Mouse (Mus musculus) lung, postnatal 10 days (tissue): ENCODE measurements around the gene Clmp.

Experiments used
- DNase-seq: peaks from one replicate; pipeline ENCODE4 v3.0.0; 2021

The Clmp gene

DNA sequence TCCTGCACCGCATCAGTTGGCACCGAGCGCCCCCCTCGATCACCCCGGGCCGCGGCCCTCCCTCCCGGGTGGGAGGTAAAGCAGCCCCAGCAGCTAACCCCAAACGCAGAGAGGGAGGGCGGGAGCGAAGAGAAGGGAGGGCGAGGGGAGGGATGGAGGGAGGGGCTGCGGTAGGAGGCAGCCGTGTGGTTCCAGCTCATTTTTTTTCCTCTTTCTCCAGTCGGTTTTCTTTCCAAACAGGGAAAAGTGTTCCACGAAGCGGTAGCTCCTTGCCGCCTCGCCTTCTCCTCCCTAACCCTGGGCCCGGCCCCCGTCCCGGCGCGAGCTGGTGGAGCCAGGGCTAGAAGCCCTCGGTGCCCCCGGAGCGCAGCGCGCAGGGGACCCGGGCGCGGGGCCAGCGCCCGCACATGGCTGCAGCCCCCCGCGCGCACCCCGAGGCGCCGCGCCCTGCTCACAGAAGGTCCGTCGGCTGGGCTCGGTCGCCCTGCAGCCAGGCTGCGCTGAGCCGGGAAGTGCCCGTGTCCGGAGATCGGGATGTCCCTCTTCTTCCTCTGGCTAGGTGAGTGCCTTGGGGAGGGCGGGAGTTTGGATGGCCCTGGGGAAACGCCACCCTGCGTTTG lies at the start of gene Clmp:
Clmp (plus strand) TSS at position 162 of the 620 bp plus-strand sequence.
- DNase-seq = peak; percentile 35

DNA sequence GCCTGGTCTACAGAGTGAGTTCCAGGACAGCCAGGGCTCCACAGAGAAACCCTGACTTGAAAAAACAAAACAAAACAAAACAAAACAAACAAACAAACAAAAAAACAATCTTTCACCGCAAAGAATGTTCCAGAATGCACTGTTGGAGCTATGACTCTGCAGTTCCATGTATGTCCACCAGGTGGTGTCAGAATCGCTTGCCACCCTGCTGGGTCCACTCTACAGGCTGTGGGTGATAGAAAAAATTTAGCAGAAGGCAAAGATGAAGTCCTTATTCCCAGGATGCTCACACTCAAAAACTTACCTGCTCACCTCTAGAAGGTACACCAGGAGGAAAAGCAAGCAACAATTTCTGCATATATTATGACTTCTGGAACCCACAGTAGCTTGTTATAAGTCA lies 49.7 kb upstream of the Clmp start:
- peak; percentile 75 for DNase-seq

DNA sequence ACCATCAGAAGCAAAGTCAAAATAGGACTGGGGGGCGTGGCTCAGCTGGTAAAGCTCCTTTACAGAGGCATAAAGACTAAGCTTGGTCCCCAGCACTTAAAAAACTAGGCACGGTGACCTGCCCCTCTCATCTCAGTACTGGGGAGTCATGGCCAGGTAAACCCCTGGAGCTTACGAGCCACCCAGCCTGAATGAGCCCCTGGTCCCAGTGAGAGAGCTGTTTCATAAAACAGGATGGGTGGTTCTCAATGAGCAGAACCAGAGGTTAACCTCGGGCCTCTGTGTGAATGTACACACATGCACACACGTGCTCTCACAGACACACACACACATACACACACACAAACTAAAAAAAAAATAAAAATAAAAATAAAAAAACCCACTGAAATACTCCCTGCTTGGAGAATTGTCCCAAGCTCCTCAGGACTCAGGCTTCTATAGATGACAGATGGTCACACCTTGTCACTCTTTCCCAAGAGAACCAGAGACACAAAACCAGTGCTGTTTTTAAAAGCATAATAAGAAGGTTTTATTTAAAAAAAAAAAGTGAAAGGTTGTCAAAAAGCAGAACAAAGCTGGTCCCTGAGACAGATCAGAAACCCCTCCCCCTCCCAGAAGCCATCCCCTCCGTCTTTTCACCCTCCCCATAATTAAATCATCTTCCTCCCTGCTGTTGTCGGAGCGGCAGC lies 47.9 kb upstream of the Clmp start:
- no peak for DNase-seq

DNA sequence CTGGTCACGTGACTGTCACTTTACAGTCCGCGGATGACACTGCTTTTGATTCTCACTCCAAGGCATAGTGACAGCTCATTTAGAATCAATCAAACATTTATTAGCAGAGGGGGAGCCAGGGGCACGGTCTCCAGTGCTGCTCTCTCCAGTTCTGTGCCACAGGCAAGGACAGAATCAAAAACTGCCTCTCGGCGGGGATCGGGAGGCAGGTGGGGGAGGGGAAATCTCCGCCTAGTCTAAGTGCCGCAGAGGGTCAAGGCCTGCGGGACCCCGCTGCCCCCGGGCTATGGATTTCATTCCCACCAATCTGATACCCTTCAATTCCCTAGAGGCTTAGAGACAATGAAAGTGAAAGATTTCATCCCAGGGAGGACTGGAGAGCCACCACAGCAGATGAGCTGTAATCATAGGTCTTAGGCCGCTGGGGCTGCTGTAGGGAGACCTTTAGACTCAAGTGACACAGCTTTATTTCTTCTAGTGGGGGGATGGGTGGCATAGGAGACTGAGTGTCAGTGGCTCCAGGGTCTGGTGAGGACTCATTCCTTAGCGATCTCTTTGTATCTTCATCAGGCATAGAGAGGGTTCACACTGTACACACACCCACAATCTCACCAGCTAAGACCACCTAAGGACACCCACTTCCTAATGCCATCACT lies 47.2 kb upstream of the Clmp start:
- peak; percentile 40 for DNase-seq

DNA sequence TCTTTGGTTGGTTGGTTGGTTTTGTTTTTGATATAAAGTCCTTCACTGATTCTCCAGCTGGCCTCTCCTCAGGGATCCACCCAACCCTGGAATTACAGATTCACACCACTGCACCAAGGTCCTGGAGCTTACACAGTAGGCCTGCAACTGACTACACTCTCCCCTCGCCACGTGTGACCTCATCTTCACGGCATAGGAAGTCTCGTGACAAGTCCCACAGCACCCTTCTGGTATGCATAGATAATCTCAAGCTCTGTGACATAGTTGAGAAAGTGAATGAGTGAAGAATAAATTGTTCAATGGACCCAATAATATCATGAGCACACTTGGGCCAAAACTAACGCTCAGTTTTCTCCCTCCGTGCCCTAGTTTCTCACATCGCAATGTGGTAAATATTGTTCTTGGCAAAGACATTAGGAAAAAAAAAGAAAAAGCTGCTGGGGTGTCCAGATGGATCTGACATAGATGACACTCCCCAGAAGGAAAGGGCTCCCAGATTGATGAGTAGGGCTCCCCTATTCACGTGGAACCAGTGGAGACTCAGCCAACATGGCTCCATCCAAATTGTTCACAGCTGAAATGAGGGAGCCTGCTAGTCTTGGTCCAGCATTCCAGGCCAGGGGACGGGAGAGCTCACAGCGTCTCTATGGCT lies 46.1 kb upstream of the Clmp start:
- DNase-seq = no peak

DNA sequence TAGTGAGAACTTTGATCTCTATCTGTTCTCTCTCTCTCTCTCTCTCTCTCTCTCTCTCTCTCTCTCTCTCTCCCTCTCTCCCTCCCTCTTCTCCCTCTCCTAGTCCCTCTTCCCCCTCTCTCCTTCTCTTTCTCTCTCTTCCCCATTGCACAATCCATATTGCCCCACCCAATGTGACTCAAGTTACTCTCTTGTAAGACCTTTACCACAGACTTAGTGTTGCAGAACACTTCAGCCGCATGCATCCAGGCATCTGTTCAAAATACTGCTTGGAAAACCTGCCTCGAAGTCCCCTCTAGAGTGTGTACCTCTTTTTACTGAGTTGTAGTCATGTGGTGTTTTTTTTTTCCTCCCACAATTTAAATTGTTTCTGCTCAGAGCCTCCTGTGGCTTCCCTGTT lies 44.4 kb upstream of the Clmp start:
- no peak for DNase-seq

DNA sequence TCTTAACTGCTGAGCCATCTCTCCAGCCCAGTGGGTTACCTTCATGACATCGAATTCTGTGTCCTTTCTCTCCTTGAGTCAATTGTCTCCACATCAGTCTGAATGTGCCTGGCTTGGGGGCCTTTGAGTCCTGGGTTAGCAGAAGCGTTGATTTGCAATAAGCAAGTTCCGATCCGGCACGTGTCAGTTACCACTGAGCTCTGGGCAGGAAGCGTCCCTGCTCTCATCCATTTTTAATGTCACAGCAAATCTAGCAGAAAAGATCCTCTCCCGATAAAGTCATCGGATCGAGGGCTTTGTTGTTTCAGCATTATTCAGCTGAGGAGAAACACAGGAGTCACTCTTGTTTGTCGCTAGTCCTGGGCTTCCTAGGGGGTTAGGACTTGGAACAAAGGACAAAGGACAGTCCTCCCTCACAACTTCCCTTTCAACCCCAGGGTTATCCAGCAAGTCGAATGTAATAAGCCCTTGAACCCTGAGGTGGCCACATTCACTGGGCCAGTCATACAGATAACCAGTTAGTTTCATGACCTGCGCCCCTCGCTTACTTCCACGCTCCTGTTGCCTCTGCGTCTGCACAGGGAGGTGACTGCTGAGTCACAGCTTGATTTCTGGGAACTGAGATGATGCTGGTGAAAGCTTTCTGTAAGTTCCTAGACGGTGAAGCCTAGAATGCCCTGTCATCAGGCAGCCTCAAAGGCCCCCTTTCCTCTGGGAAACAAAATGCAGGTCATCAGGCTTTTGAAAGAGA lies 43.1 kb upstream of the Clmp start:
- no peak for DNase-seq

DNA sequence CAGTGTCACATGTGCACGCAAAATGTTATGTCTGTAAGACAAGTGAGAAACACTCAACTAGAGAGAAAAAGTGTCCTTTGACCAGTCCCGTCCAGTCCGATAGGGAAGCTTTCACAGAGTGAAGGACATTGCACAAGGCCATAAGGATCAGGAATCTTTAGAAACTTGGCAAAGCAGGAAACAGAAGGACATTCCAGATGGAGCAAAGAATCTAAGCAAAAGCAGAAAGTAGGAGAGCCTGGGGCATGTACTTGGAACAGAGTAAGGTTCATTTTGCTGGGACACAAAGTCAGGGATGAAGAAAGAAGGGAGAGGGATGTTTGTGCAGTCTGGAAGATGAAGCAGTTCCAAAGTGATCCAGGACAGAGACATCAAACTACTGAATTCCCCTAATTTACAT lies 36.3 kb upstream of the Clmp start:
- DNase-seq = no peak

DNA sequence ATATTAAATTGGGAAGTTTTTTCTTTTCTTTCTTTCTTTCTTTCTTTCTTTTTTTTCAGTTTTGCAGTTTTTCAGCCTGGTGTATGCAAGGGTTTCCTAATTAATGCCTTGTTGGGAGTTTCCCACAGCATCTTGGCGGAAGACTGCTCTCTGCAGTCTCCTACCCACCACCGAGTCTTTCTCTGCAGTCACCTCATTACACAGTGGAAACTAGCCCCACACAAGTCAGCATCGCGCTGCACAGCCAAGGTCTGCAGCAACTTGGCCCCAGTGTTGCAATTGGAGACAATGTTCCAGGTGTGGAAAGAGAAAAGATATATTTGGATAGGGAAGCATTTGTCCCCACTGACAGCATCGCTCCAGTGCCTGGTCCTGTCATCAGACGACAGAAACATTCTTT lies 35.8 kb upstream of the Clmp start:
- peak; percentile 58 for DNase-seq

DNA sequence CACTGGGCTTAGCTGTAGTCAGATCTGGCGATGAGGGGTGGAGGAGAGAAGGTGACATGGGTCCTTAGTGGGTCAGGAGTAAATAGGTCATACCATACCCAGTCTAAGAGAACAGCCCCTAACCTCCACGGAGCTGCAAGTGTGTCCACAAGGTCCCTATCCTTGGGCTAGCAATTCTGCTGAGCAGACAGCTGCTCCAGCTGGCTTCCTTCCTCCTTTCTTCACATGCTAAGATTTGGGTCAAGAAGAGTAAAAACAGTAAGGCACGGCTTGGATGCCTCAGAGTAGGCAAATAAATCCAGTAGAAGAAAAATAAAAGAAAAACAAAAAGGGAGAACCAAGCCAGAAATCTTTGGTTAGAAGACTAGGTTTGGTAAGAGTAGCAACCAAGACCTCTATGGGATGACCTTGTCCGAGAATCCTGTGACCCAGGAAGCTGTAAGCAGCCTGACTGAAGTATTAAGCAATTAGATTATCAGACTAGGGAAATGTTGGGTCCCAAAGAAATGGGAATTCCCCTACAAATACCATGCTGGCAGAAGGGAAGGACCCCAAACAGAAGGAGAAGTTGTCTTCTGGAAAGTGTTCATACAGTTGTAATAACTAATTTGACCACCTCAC lies 34.4 kb upstream of the Clmp start:
- DNase-seq = no peak

DNA sequence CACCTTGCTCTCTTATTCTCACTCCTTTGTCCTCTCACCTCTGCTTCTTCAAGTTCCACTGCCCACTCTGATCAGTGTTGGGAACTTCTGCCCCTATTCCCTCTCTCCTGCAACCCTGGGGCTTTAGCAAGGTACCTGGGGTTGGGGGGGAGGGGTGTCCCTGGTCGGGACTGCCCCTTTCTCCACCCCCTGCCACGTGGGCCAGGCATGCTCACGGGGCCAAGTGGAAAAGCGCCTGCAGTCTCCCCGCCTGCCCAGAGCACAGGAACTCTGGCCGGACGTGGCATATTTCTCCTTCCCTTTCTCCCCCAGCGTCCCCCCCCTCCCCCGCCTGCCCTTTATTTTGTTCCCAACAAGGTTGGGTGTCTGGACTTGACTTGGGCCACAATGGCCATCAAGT lies 33.0 kb upstream of the Clmp start:
- DNase-seq = no peak

DNA sequence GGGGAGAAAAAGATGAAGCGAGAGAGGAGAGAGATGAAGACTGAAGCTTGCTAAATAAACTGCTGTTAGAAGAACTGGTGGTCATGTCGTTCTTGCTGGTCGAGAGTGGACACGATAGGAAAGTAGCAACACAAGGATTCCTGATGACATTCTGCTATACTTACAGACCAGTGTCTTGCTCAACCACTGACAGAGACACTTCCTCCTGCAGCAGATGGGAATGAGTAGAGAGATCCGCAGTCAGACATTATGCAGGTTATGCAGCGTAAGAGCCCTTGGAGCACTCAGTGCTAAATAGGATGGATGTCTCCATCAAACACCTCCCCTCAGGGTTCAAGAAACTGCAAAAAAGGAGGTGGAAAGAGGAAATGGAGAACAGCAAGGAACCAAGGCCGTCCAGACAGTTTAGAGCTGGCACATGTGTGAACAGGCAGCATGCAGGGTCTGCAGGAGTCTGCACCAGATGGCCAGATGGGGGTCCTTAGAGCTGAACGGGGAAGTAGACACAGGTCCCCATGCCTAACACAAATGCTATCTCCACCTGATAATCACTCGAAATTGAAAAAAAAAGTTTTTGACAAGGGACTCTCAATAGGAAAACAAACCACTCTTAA lies 19.5 kb upstream of the Clmp start:
- DNase-seq = no peak

DNA sequence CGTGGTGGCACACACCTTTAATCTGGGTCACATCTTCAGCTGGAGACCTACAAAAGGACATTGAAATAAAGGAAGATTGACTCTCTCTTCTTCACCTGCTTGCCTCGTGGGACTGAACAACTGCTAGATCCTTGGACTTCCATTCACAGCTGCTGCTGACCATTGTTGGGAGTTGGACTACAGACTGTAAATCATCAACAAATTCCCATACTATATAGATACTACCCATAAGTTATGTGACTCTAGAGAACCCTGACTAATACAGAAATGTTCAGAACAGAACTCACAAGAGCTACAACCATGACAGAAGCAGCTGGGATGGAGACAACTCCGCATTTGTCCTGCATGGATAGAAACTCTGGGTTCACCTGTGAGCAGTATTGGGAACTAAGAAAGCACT lies 15.4 kb upstream of the Clmp start, which contains the start of gene Gm21915:
Gm21915 (plus strand) TSS at position 301 of the 400 bp plus-strand sequence.
- DNase-seq = no peak

DNA sequence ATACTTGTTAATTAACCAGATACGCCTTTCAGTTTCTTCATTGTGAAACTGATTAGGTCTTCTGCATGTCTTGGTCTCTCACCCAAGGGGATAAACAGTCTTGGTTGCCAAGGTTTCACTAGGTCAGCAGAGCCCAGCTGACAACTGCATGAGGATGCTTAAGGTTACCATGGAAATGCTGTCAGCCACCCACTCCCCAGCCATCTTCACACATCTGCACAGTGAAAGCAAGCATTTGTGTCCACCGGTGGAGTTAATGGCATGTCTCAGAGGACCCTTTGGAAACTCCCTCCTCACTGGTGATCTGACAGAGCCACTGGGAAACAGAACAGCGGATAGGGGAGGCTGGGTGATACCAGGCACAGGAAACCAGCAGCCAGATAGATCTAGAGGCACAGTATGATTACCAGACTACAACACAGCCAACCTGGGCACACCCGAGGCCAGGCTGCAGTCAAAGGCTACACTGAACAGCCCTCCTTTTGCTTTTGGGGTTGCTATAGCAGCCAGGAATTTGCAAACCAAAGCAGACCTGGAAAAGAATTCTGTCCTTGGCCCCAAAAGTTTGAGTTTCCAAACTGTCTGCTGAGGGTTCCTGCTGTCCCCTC lies 14.3 kb upstream of the Clmp start:
- DNase-seq = no peak

DNA sequence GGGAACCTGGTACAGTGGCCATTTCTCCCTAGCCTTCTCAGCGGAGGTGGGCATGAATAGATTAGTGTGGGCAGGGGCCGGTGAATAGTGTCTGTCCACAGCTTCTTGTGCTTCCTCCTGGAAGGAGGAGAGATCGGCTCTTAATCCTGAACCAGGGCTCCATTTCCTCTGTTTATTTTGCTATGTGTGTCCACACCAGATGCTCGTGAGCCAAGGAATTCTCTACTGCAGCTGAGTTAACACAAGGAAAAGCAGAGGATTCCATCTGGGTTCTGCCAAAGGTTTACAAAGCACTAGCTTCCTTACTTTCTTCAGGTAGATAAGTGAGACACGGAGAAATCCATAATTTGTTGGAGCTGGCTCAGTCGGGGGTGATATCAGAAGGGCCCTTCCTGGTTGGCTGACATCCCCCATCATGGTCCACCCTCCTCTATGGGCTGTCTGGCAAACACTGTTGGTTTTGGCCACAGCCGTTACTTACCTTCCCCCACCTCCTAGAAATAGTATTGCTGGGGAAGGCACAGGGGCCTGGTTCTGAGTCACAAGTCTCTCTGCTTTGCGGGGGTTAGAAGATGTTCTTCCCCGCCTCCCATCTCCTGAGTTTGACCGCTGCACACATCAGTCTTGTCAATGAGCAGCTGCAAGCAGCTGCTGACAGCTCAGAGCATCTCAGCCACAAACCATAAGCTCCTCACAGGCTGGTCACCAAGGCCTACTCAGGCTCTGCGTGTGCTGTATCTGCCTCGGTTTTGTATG lies 10.4 kb upstream of the Clmp start:
- DNase-seq = peak; percentile 24

DNA sequence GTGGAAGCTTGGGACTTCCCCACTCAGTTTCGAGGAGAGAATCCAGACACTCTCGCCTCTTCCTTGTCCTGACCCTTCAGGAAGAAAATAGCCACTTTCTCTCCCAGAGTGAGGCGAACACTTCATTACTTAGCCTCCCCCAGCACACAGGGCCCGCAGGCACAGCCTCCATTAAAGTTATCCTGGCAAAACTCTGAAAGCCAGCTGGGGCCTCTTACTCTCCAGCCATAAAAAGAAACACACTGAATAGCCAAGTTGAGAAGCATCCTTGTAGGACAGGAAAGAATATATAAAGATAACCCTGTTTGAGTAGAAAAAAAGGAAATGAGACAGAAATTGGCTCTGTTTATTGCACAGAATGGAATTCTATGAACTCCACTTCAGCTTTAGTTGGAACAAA lies 7.1 kb upstream of the Clmp start:
- DNase-seq = no peak

DNA sequence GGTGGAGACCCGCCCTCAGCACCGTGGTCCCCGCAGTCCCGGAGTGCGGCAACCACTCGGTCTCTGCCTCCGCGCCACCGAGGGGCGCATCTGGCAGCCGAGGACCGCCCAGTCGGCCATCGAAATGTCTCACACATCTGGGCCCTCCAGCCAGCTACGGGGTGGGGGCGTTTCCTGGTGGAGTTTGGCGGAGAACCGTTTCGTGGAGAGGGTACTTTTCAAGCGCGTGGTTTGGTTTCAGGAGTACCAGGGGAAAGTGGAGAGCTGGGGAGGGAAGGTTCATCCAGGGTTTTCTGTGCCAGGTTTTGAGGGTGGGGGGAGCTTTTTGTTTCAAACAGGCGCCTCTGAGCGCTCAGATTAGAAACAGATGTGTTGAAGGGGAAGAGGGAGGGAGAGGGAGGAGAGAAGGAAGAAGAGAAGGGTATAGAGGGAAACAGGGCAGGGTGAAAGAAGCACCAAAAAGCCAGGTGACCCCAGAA lies 698 bp downstream of the Clmp start:
- peak; percentile 41 for DNase-seq

DNA sequence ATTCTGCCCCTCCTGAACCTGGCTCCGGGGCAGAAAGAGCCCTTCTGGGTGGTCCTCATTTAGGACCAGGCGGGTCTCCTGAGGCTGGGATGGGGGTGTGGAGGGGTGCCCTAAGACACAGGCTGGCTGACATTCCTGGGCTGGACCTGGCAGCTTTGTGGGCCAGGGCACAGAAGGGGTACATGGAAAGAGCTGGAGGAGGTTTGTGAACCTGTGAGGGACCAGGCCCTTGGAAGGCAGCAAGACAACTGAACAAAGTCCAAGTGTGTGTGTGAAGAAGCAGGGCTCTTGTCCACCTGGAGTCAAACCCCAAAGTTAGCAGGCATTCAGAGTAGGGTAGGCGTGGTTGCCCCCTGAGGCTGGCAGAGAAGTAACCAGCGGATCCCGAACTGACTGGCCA lies 1.3 kb downstream of the Clmp start:
- no peak for DNase-seq

DNA sequence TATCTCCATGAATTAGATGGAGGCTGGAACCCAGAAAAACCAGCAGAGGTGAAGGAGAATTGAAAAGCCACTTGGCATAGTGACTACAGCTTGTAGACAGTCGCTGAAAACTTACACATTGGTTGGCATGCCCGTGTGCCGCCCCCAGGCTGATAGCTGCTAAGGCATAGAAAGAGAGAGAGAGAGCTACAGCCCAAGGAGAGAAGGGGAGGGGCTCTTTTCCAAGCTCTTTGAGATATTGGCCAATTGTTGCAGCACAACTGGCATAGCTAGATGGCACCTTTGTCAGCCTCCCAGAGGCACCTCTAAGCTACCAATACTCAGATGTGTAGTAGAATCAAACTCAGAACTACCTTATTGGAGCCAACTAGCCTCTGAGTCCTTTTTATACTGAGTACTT lies 1.8 kb downstream of the Clmp start:
- no peak for DNase-seq

DNA sequence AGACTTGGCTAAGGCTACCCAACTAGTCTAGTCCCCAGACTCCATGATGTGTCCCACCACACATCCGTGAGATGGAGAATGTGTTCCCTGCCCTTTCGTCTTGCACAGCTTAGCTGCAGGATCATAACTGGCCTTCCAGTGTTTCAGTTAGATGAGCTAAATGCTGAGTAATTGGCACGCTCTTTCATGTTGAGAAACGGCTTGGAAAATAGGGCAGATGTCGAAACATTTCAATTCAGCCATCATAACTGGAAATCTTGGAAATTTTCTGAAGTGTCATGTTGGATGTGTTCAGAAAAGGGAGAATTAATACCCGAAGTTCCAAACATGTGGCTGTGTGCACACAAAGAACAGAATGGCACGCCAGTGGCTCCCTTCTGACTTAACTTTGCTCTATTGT lies 4.7 kb downstream of the Clmp start:
- DNase-seq = peak; percentile 52

DNA sequence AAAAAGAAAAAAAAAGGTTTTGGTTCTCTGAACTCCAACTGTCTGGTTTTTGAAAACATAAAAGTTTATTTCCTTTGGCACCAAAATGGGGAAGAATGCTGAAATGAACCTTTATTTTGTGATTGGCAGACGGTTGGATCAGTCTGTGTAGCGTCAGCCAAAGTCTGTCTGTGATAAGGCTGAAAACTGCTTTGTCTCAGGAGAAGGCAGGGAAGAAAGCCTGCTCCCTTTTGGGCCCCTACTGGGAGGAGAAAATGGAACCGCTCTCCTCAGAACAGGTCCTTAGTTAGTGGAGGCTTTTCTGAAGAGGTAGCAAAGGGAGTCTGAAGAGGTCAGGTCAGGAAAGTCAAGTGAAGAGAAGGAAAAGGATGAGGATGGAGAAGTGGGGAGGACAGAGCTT lies 7.3 kb downstream of the Clmp start:
- DNase-seq = no peak
